Mouse (Mus musculus) small intestine, adult 10 weeks (tissue): ENCODE data around the gene Fam174a. TPM values are rescaled to one million over a fixed set of nuclear protein-coding genes. Genes with fewer than 3 reads are reported as not detected.

Source experiments
- polyA plus RNA-seq: library from polyadenylated mRNA; stranded (reverse); fragments of 350-450 nt; fragmentation: Illumina TruSeq; extraction: RNeasy Lipid Tissue Mini Kit (QIAGEN cat#74804); gene quantifications from one replicate; pipeline ENCODE4 v1.2.3, GENCODE M21; 2014; ENCODE audit warnings: low replicate concordance

Gene Fam174a
- 24.6 TPM for polyA plus RNA-seq

GRCm38 (mm10) chr1:95313393-95314228 lies at the start of gene Fam174a:
Gene Fam174a, plus strand, starts transcription at chr1:95313623.

